Comparison of ENCODE assay signal across 27 mouse cellular contexts in genomic region chr2:145585437-145585836, GRCm38 (mm10).
A peak's percentile ranks its signal among the peaks of the same experiment; 100 is the strongest.
DNase-seq lines count a peak whose midpoint lies in the region.
"Had no signal": no experiment of that assay in that cellular context is flagged by ENCODE, and none has a peak within 500 bp of the region (broad histone marks: within the 10 kb centered on the region; RNA-seq: fewer than 3 reads in every experiment).

No protein-coding gene starts in this region.

- WGBS in heart, embryonic 10.5 days: 72% methylated on average over 3 of the region's 3 CpGs

- H3K27ac ChIP-seq in heart, embryonic 10.5 days: no peak overlapping the region
- H3K27ac ChIP-seq: embryonic facial prominence, embryonic 10.5 days; embryonic facial prominence, embryonic 13.5 days; forebrain, embryonic 12.5 days; forebrain, embryonic 15.5 days; gastrocnemius, adult 2 months; heart, adult 2 months; heart, embryonic 15.5 days; hindbrain, embryonic 14.5 days; hindbrain, postnatal 0 days had no signal

- peak; percentile 36 for DNase-seq in heart, embryonic 10.5 days (ENCODE audit: low spot score)
- no peak for DNase-seq in heart, postnatal 4 days
- DNase-seq in layer of hippocampus, adult 9-11 months: peak; percentile 18
- DNase-seq in layer of hippocampus, adult 11-12 months (ENCODE audit: low spot score): no peak
- DNase-seq in brain, adult 2 months (ENCODE audit: low read depth, low spot score): peak; percentile 48
- peak; percentile 28 for DNase-seq in telencephalon, adult 2 months (ENCODE audit: low read depth, low spot score)
- DNase-seq: adrenal gland, adult 2 months; adrenal gland, postnatal 14 days; cerebellum, adult 11-12 months; cerebellum, adult 8-10 months; cerebellum, postnatal 10 days; cerebellum, postnatal 36 days; embryo, embryonic 11 days; gastrocnemius, adult 2 months; gastrocnemius, postnatal 25 days; heart, adult 2 months; heart, postnatal 10 days; heart, postnatal 36 days had no signal

- no peaks in the 10 kb centered on the region for H3K36me3 ChIP-seq in heart, embryonic 10.5 days
- H3K36me3 ChIP-seq: embryonic facial prominence, embryonic 10.5 days; embryonic facial prominence, embryonic 13.5 days; forebrain, embryonic 12.5 days; forebrain, embryonic 15.5 days; heart, embryonic 12.5 days; heart, embryonic 15.5 days had no signal

- no peaks in the 10 kb centered on the region for H3K9me3 ChIP-seq in heart, embryonic 10.5 days
- H3K9me3 ChIP-seq: embryonic facial prominence, embryonic 10.5 days; embryonic facial prominence, embryonic 13.5 days; forebrain, embryonic 15.5 days; heart, embryonic 12.5 days; heart, embryonic 15.5 days had no signal

- no peak overlapping the region for H3K4me3 ChIP-seq in heart, embryonic 10.5 days
- H3K4me3 ChIP-seq: embryonic facial prominence, embryonic 10.5 days; embryonic facial prominence, embryonic 13.5 days; erythroblast, embryonic 14.5 days; forebrain, embryonic 12.5 days; forebrain, embryonic 15.5 days; gastrocnemius, adult 2 months; heart, adult 2 months; heart, embryonic 12.5 days; heart, embryonic 15.5 days had no signal

- no peaks in the 10 kb centered on the region for H3K27me3 ChIP-seq in heart, embryonic 10.5 days (ENCODE audit: insufficient read depth, poor library complexity, severe bottlenecking)
- H3K27me3 ChIP-seq: embryonic facial prominence, embryonic 13.5 days; forebrain, embryonic 12.5 days; forebrain, embryonic 15.5 days; heart, embryonic 12.5 days; heart, embryonic 15.5 days had no signal

- H3K4me1 ChIP-seq in heart, embryonic 10.5 days: no peaks in the 10 kb centered on the region
- H3K4me1 ChIP-seq: forebrain, embryonic 12.5 days; forebrain, embryonic 15.5 days; heart, embryonic 12.5 days; heart, embryonic 15.5 days had no signal

Comparison
In these comparisons a context has a peak if more than half of its experiments do, and no peak if none do; other contexts are left out.
1. DNase-seq: peak in heart, embryonic 10.5 days (single experiment), layer of hippocampus, adult 9-11 months (single experiment), brain, adult 2 months (single experiment) and telencephalon, adult 2 months (single experiment); none in heart, postnatal 4 days (single experiment) and layer of hippocampus, adult 11-12 months (single experiment).